Mouse (Mus musculus): Measurements from ENCODE around the gene Tiam2.

GRCm38 (mm10) chr17:3483091-3483490, 156.7 kb downstream of the Tiam2 start:
- TF ChIP-seq CTCF (conservative IDR thresholded peaks at IDR 0.05; ENCODE audit: insufficient read depth, insufficient read length, low read depth, low read length): no peak
- no peak for TF ChIP-seq POLR2A (IDR thresholded peaks at IDR 0.05; ENCODE audit: low read depth, low read length)

All from kidney, adult 2 months (tissue).